Mouse (Mus musculus): ENCODE results near the gene Erf.
"Not testable (repeated sequence)": the region's sequence is repeated elsewhere in the genome, so short reads cannot be mapped to it uniquely, and the experiment has no call there.

Gene Erf

GRCm38 (mm10) chr7:25266180-25266962 lies 15.8 kb upstream of the Erf start:
- no peak for DNase-seq

- DNase-seq, result not testable (repeated sequence)
These were observed 15.2 kb upstream of the Erf start for GRCm38 (mm10) chr7:25265743-25266142.

- no peak for DNase-seq
These were observed 13.7 kb upstream of the Erf start for GRCm38 (mm10) chr7:25263968-25264870.

GRCm38 (mm10) chr7:25261896-25262295 lies 11.3 kb upstream of the Erf start:
- no peak for DNase-seq

- peak in 1 of 2 experiments; percentile 57 for DNase-seq
These were observed 1.3 kb upstream of the Erf start for GRCm38 (mm10) chr7:25251822-25252221.

GRCm38 (mm10) chr7:25251071-25251791 lies 670 bp upstream of the Erf start:
- peak; percentile 56 to 58 for DNase-seq

- DNase-seq, result peak; percentile 54 to 65
These were observed 1.0 kb downstream of the Erf start for GRCm38 (mm10) chr7:25249314-25250140.

- peak in 1 of 2 experiments; percentile 49 for DNase-seq
These were observed 1.7 kb downstream of the Erf start for GRCm38 (mm10) chr7:25248846-25249313.

GRCm38 (mm10) chr7:25248018-25248647 lies 2.4 kb downstream of the Erf start:
- DNase-seq, result peak; percentile 37 to 41

- DNase-seq, result no peak
These were observed 3.1 kb downstream of the Erf start for GRCm38 (mm10) chr7:25247498-25247897.

- no peak for DNase-seq
These were observed 3.8 kb downstream of the Erf start for GRCm38 (mm10) chr7:25246759-25247137.

- DNase-seq, result peak in 1 of 2 experiments; percentile 55
These were observed 4.3 kb downstream of the Erf start for GRCm38 (mm10) chr7:25246079-25246758.

GRCm38 (mm10) chr7:25244562-25245369 lies 5.8 kb downstream of the Erf start:
- DNase-seq, result no peak

GRCm38 (mm10) chr7:25243361-25243760 lies 7.2 kb downstream of the Erf start:
- no peak for DNase-seq

GRCm38 (mm10) chr7:25241062-25241461 lies 9.5 kb downstream of the Erf start:
- peak; percentile 49 to 58 for DNase-seq

GRCm38 (mm10) chr7:25240631-25241030 lies 9.9 kb downstream of the Erf start:
- no peak for DNase-seq

- peak; percentile 84 to 85 for DNase-seq
These were observed 11.5 kb downstream of the Erf start for GRCm38 (mm10) chr7:25238829-25239623.

GRCm38 (mm10) chr7:25238015-25238706 lies 12.4 kb downstream of the Erf start:
- peak; percentile 92 to 97 for DNase-seq
